Mouse (Mus musculus) frontal cortex, adult 2 months (tissue): ENCODE measurements at regions not wholly inside any gene's neighbourhood (a gene's known extent, or its start where the extent isn't known, plus 50 kb on each side); places are given as distances from the start of the nearest gene placed in this dataset.
A peak's percentile ranks its signal among the peaks of the same experiment; 100 is the strongest.

ENCODE experiments used
- DNase-seq, 2 experiments: peaks; one replicate each; pipeline ENCODE4 v3.0.0; 2022; ENCODE audit warnings: low spot score in 1 of 2; ENCODE audit errors: extremely low spot score in 1 of 2

DNA sequence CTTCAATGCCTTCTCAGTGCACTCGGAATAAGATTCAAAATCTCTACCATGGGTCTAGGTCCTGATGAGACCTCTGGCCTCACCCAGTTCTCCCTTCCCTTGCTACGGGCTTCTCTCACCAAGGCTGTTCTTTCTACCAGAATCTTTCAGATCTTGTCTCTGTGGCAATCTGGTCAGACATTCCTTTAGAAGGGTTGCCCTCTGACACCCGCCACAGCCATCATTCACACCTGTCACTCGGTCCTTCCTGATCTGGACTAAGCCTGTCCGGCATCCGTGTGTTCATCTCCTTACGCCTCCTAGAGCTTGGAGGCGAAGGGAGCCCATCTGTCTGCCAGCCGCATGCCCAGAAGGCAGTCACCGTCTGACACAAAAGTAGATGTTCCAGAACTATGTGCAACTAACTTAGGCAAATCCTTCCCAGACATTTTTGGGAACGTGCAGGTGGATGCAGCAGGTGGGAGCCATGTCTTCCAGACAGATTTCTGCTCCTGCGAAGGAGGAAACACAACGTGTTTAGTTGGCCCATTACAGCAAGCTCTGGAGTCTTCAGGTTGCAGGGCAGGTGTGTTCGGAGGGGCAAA lies 77.7 kb downstream of the Fam76b start:
- DNase-seq: no peak

DNA sequence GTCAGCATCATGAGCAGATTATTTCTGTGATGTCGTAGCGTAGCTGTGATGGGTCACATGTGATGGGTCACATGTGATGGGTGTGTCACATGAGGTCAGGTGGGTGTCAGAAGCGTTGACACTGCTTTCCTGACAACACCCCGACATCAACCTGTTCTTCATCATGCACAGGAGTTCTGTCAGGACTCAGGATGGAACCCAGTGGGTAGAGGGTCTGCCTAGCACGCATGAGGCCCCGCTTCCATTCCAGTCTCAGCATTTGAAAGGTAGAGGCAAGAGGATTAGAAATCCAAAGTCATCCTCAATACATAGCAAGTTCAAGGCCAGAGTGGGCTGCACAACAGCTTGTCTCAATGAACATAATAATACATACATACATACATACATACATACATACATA lies 79.2 kb downstream of the Fam76b start:
- DNase-seq: no peak

- DNase-seq: no peak
Measured at GRCm38 (mm10) chr9:13909604-13910003, 82.1 kb downstream of the Fam76b start.

DNA sequence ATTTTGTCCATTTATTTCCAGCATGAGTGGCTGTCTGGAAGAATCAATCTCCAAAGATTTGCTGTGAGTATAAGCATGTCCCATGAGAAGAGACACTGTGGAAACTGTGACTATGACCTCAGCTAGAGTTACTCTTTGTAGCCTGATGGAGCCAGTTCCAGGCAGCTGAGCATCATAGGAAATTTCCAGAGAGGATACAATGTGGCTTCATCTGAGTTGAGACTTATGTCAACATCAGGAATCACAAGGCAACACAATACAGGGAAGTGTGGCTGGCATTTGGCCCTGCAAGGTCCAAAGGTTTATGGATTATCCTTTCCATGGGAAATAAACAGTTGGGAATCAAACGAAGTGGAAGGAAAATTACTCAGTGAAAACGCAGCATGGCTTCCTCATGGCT lies 82.6 kb downstream of the Fam76b start:
- no peak for DNase-seq

DNA sequence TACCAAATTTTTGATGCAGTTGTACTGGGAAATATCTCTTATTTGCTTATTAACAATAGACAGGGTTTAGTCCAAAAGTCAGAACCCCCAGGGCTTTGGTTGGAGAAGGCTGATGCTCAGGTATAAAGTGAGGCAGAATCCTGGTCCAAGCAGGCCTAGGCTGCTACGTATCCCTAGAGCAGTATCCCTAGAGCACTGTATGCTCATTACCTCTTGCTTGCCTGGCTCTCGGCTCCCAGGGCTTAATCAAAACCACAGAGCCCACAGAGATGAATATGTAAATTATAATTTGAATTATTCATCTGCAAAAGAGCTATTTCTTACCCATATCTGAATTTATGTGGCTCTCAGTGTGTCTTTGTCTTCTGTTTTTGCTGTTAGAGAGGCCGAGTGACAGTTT lies 85.9 kb downstream of the Fam76b start:
- no peak for DNase-seq

DNA sequence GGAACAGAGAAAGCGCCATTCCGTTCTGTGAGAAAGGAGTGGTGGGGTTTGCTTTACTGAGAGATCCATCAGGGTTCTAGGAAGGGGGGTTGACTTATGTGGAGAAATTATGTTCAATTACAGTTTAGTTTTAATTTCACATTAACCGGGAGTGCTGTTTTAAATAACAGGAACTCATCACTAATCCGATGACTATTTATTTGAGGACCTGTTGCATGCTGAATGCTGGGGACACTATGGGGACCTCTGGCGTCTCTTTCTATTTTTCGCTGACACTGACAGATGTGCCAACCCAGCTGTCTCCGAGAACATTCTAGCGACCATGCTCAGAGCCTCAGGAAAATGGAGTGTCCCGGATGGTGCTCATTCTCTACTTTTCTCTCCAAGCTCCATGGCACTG lies 86.6 kb downstream of the Fam76b start:
- DNase-seq: no peak

- DNase-seq: no peak
Measured at GRCm38 (mm10) chr9:13914847-13915246, 87.3 kb downstream of the Fam76b start.

DNA sequence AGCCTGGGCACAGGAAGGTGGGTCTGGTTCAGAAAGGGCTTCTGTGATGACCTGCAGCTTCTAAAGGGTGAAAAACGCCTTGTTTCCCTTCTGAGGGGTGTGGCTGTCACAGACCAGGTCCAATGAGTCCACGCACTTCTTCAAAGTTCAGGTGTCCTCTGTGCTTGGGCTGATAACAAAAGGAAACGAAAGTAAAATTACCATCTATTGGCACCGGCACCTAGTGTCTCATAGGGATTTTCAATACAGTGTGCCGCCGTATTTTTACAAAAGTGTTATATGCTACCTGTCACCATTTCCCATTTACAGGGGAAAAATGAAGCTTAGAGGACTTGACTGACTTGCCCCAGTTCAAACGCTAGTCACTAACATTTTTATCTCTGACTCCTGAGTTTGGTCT lies 89.3 kb downstream of the Fam76b start:
- no peak for DNase-seq

- no peak for DNase-seq
Measured at GRCm38 (mm10) chr9:13918606-13919202, 91.2 kb downstream of the Fam76b start.

GRCm38 (mm10) chr9:13919739-13920410 lies 92.4 kb downstream of the Fam76b start:
- no peak for DNase-seq

DNA sequence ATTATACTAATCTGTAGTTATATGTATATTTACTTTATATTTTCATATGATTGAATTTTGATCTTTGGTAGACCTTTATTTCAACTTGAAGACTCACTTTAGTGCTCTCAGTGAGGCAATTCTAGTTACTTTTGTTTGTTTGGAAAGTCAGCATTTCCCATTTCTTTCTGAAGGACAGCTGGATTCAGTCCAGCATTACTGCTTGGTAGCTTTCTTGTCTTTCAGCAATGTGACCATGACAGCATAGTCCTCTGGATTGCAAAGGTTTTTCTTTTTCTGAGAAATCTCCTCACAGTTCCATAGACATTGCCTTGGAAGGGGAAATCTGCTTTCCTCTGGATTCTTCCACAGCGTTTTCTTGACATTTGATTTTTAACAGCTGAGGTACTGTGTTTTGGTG lies 93.1 kb downstream of the Fam76b start:
- no peak for DNase-seq

DNA sequence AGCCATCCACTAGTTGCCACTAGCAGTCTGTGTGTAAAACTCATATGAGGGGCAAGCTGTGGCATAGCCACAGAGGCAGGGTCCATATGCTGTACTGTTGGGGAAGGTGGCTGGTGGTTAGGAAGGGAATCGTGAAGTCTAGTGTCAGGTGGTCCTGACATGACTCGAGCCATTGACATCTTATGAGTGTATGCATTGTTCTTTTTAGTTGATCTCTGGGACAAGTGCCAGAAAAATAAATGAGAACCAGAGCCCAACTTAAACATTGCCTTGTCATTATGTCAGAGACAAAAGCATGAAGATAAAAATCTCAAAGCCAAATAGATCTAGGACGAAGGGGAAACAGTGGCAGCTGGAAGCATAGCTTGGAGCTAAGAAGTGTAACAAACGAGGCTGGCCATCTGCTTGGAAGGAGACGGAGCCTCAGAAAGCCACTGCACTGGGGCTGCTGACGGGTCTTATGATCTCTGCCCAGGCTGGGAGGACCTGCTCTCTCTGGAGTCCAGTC lies 104.5 kb downstream of the Fam76b start:
- DNase-seq: no peak

GRCm38 (mm10) chr9:13933404-13933803 lies 105.9 kb downstream of the Fam76b start:
- no peak for DNase-seq

DNA sequence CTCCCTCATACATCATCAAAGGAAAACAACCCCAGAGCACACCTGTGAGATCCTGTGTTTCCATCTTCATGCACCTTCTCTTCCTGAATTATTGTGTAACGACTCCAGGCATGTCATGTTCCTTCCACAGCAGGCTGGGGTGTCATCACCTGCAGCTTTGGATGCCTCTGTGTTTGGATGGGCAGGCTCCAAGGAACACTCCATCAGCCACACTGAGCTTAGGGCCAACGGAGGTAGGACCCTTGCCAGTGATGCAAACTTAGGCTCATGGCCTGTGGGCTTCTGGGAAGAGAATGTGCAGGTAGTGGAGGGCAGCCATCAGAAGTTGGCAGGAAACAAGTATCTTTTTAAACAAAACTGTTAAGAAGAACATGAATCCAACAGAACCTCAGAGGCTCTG lies 109.8 kb downstream of the Fam76b start:
- no peak for DNase-seq

- DNase-seq: no peak
Measured at GRCm38 (mm10) chr9:13946519-13946918, 119.0 kb downstream of the Fam76b start.

GRCm38 (mm10) chr9:13952157-13952556 lies 124.6 kb downstream of the Fam76b start:
- DNase-seq: no peak

- no peak for DNase-seq
Measured at GRCm38 (mm10) chr9:13963140-13963763, 135.7 kb downstream of the Fam76b start.

DNA sequence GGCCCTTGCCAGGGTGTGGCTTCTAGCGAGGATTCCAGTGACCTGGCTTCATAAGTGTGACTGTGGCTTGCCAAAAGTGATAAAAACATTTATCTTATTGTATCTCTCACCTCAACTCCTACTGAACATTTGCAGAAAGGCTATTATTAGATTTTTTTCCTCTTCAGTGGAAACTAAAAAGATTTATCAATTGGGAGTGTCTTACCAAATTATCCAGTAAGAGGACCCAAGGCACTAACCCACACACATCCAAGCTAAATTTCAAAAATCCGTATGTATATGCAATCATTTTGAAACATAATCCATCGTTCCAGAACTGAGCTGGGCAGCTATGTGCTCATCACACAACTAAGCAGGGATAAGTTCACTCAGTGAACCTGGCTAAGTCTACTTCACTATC lies 136.3 kb downstream of the Fam76b start:
- no peak for DNase-seq

- no peak for DNase-seq
Measured at GRCm38 (mm10) chr9:13964256-13964655, 136.7 kb downstream of the Fam76b start.

GRCm38 (mm10) chr9:13966212-13966611 lies 138.7 kb downstream of the Fam76b start:
- no peak for DNase-seq

GRCm38 (mm10) chr9:13969262-13969661 lies 141.7 kb downstream of the Fam76b start:
- peak in 1 of 2 experiments; percentile 41 for DNase-seq

DNA sequence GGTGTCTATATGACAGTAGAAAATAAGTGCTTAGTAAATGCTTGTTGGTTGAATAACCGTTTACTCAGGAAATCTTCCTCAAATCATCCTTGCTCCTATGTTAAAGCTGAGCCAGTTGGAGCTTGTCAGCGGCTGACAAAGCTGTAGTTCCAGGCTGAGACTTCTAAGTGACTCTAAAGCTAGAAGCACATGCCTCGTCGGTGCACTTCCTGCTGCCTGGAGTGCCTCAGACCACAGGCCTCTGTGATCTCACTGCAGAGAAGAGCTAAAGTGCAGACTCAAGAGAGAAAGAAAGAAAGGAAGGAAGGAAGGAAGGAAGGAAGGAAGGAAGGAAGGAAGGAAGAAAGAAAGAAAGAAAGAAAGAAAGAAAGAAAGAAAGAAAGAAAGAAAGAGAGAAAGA lies 146.1 kb downstream of the Fam76b start:
- DNase-seq: no peak
